Mouse (Mus musculus) liver, postnatal 0 days (tissue): ENCODE results near the gene Rpl7l1.
A peak's percentile ranks its signal among the peaks of the same experiment; 100 is the strongest.

Experiments used
- CTCF ChIP-seq: sonication (generic); IDR thresholded peaks from 2 replicates; pipeline ENCODE4 v1.5.1; 2016; ENCODE audit warnings: antibody characterized with exemption, low read depth
- EP300 ChIP-seq: IDR thresholded peaks from 2 replicates; pipeline ENCODE4 v1.6.1; 2016; ENCODE audit warnings: antibody characterized with exemption, low read depth, mild to moderate bottlenecking

DNA sequence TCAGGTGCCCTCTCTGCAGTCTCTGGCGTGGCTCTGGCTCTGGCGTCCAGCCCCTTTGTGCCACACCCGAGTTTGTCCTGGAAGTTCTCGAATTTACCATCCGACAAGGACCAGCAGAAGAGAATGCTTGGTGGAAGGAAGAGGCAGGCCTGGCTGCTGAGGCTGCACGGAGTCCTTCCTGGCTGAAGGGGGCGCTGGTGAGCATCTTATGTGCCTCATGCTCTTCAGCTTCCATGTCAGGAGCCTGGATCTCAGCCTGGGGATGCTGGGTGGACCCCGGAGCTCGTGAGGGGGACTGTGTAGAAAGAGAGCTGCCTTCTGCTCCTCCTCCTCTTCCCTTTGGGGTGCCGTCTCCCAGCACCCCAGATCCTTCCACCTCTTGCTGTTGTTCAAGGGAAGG is 46.3 kb downstream of the Rpl7l1 start:
- TF ChIP-seq EP300 (no peak), CTCF (peak; percentile 75)
